Mouse (Mus musculus) testis, adult 2 months (tissue): ENCODE data around the gene Dtx4.

ENCODE experiments used
- CTCF ChIP-seq: fragments of 200-500 bp; IDR thresholded peaks from 2 replicates; pipeline ENCODE4 v1.5.1; 2012; ENCODE audit warnings: low read depth, mild to moderate bottlenecking, inconsistent platforms, low read length, moderate library complexity; ENCODE audit not compliant: control insufficient read depth, insufficient read depth, insufficient replicate concordance
- POLR2A ChIP-seq: fragments of 200-500 bp; IDR thresholded peaks from 2 replicates; pipeline ENCODE4 v1.6.1; 2012; ENCODE audit warnings: low read depth, mild to moderate bottlenecking, inconsistent platforms, low read length, moderate library complexity; ENCODE audit not compliant: control insufficient read depth

DNA sequence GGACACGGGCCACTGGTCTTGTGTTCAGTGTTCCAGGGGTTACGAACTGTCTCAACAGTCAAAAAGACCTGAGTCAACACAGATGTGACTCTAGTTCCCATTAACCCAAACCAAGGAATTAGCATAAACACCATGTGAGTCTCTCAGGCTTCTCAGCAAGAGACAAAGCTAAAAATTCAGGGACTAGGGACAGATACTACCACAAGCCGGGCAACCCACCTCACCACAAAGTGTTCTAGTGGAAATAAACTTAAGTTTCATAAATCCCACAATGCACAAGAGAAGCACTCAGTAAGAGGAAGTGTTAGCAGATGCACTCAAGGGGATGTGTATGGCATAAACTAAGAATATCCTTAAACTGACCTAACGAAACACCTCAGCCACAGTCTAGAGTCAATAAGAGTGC, 66.2 kb downstream of the Dtx4 start:
- TF ChIP-seq CTCF (no peak), POLR2A (no peak)
